Mouse (Mus musculus) stomach, embryonic 15.5 days (tissue): Measurements from ENCODE around the gene Gm45021. TPM values are rescaled to one million over a fixed set of nuclear protein-coding genes. Genes with fewer than 3 reads are reported as not detected.

Experiments used
- ATAC-seq: fragments of 200-750 bp; cut with Nextera tagmentation; 2 replicates; pipeline ENCODE4 v1.8.0; 2017; ENCODE audit warnings: low read depth, moderate number of reproducible peaks, moderate TSS enrichment; ENCODE audit not compliant: insufficient read depth, low FRiP score
- H3K27ac ChIP-seq: fragments of 300-500 bp; sonication (generic); 2 replicates; pipeline ENCODE4 v1.5.1; 2015; ENCODE audit warnings: mild to moderate bottlenecking, inconsistent platforms
- H3K27me3 ChIP-seq: fragments of 300-500 bp; sonication (generic); replicated peaks from 2 replicates; pipeline ENCODE4 v1.6.1; 2015; ENCODE audit warnings: inconsistent platforms
- H3K36me3 ChIP-seq: fragments of 300-500 bp; sonication (generic); 2 replicates; pipeline ENCODE4 v1.6.1; 2015; ENCODE audit warnings: inconsistent platforms
- H3K4me1 ChIP-seq: fragments of 300-500 bp; sonication (generic); 2 replicates; pipeline ENCODE4 v1.6.1; 2015; ENCODE audit warnings: inconsistent platforms
- H3K4me2 ChIP-seq: fragments of 300-500 bp; sonication (generic); 2 replicates; pipeline ENCODE4 v1.6.1; 2015; ENCODE audit warnings: mild to moderate bottlenecking, inconsistent platforms
- H3K4me3 ChIP-seq: fragments of 300-500 bp; sonication (generic); replicated peaks from 2 replicates; pipeline ENCODE4 v1.5.1; 2015; ENCODE audit warnings: inconsistent platforms
- H3K9ac ChIP-seq: fragments of 300-500 bp; sonication (generic); 2 replicates; pipeline ENCODE4 v1.6.1; 2015; ENCODE audit warnings: inconsistent platforms
- H3K9me3 ChIP-seq: fragments of 300-500 bp; sonication (generic); 2 replicates; pipeline ENCODE4 v1.6.1; 2016; ENCODE audit warnings: inconsistent platforms
- WGBS: fragments of 180-500 bp; shearing (Covaris S2); methylation state at CpG from one replicate; pipeline ENCODE4 v1.1.7; 2015; 5-methylcytosine and 5-hydroxymethylcytosine counted together
- polyA plus RNA-seq: library from polyadenylated mRNA; unstranded; fragments of >200 nt; fragmentation: Nextera tagmentation; extraction: Ambion mirVana; gene quantifications from 2 replicates; pipeline ENCODE4 v1.2.1, GENCODE M21; 2015

The Gm45021 gene
- polyA plus RNA-seq, 1 experiment from 2014 or later = not detected

DNA sequence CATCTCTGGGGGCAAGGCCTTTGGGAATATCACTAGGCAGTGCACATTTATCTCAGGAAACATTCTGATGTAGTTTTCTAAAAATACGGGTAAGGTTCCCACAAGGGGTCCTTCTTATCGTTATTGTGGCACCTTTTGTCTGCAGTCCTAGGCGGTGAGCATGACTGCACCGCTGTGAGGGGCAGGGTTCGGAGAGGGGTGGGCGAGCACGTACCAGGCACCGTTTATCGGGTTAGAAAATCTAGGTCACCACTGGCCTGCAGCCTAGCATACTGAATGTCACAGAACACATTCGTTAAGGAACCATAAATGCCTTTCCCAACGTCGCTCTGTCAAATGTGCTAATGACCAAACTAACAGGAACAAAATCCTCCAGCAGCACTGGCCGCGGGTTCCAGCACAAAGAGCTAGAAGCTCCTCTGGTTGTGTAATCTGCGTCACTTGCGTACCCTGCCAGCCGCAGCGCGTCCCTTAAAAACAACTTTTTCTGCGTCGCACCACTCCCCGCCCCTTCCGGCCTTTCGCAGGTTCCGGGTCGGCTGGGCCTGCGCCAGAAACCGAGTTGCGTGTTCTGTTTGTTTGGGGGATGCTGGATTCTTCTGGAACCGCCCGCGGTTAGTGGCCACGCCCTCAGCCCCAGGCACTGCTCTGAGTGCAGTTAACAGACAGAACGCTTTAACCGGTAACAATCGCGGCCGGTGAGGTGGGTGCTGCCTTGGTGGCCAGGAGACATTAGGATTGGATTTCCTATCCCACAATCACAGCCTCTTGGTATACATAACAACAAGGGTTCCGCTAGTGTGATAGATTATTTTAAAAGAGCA lies 34.9 kb upstream of the Gm45021 start, which contains the start of gene Lrrc61:
Gene Lrrc61 (plus strand): TSS at position 517 of the 824 bp plus-strand sequence.
- Histone ChIP-seq H3K27ac (peak within 1 kb of the TSS; percentile 97), H3K36me3 (no peaks in the 10 kb centered on the region), H3K27me3 (no peaks in the 10 kb centered on the region), H3K4me3 (peak within 1 kb of the TSS; percentile 56), H3K9ac (peak within 1 kb of the TSS; percentile 47; the same call in 1 of the 2 replicates), H3K9me3 (no peaks in the 10 kb centered on the region), H3K4me1 (0 out of 2 replicates have a peak, but pooled peaks cover 4% of the 10 kb centered on the region), H3K4me2 (peak within 1 kb of the TSS; percentile 79)
- peak; percentile 84 for ATAC-seq
- under 1% methylated on average over 39 of the region's 39 CpGs for WGBS

DNA sequence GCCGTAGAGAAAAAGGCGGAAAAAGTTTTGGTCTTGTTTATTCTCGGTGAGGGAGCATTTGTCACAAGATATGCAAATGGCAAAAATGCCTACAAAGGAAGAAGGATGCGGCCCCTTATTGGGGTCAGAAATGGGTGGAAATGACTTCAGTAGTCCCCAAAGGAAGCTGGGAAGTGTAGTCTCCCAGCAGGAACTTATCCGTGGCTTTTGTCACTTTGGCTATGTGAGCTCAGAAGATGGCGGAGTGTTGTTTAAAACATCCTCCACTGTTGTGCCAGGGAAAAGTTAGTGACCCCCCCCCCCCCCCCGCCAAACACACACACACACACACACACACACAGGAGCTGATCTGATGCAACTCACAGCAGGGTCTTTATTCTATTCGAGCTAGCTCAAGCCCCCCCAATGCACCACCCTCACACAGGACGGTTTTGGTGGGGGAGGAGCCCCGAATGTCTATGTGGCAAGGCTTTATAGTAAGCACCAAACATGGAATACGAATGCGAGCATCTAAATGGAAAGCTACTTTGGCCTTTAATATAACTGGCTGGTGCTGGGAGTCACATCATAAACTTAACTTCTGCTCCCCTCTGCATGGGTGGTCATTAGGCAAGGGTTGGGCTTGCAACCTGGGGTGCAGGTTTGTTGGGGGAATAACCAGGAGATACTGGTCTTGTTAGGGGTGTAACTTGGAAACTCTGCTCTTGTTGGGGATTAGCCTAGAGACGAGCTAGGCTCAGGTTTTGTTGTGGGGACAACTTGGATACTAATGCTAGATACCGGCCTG lies 34.1 kb upstream of the Gm45021 start:
- peak overlapping the region; percentile 56 for H3K4me3 ChIP-seq
- peak overlapping the region; percentile 39; the same call in 1 of the 2 replicates for H3K9ac ChIP-seq
- peak; percentile 71 for ATAC-seq
- no peaks in the 10 kb centered on the region for H3K36me3 ChIP-seq
- no peaks in the 10 kb centered on the region for H3K9me3 ChIP-seq
- 30% methylated on average over 13 of the region's 14 CpGs for WGBS
- no peaks in the 10 kb centered on the region for H3K27me3 ChIP-seq
- H3K27ac ChIP-seq = peak overlapping the region; percentile 97
- H3K4me2 ChIP-seq = peak overlapping the region; percentile 79
- H3K4me1 ChIP-seq = 0 out of 2 replicates have a peak, but pooled peaks cover 4% of the 10 kb centered on the region

DNA sequence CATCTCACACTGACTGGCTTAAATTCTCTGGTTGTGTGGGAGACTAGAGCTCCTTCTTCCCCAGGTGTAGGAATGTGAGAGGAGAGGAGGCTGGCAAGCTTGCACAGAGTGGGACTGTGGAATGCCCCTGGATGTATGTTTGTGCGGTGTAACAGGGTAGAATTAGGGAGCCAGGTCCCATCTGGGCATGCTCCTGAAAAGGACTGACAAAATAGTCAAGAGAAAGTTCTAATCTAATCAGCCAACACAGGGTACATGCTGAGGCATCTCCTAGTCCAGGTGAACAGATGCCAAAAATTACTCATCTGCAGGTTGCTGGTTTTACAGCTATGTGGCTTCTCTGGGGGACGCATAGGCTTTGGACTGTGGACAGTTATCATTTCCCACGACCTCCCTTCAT lies 33.5 kb upstream of the Gm45021 start:
- H3K4me2 ChIP-seq = no peak overlapping the region
- H3K27ac ChIP-seq = peak overlapping the region; percentile 97
- H3K4me1 ChIP-seq = 0 out of 2 replicates have a peak, but pooled peaks cover 4% of the 10 kb centered on the region
- no peak overlapping the region for H3K9ac ChIP-seq
- 85% methylated on average over 3 of the region's 3 CpGs for WGBS
- no peak for ATAC-seq
- H3K27me3 ChIP-seq = no peaks in the 10 kb centered on the region
- H3K9me3 ChIP-seq = no peaks in the 10 kb centered on the region
- no peak overlapping the region for H3K4me3 ChIP-seq
- no peaks in the 10 kb centered on the region for H3K36me3 ChIP-seq

DNA sequence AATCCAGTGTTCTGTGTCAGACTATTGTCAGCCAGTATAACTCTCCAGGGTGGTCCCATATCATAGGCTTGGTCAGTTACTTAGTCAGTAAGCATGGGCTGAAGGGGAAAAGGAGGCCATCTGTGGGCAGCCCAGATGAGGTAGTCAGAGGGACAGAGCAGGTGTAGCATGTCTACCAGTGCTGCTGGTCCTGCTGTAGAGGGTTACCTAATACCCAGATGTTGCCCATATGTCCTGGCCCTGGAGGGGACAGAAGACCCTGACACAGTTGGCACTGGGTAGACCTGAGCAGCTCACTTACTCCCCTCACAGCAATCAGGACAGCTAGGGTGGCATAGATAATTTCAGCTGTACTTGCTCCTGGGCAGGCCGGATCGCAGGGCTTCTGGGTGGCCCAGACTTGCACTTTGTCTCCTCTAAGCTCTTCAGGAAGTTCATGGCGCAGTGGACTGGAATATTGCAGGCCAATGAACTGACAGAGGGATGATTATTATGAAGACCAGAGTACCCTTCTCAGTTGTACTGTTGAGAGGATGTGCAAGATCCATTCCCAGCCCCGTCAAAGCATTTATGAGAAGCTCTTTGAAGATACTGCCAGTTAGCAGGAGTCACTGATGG lies 23.6 kb upstream of the Gm45021 start:
- Histone ChIP-seq H3K4me2 (no peak overlapping the region), H3K9me3 (no peaks in the 10 kb centered on the region), H3K4me3 (no peak overlapping the region), H3K27ac (no peak overlapping the region), H3K4me1 (peaks cover 18% of the 10 kb centered on the region), H3K36me3 (no peaks in the 10 kb centered on the region), H3K27me3 (no peaks in the 10 kb centered on the region), H3K9ac (no peak overlapping the region)
- 71% methylated on average over 4 of the region's 4 CpGs for WGBS
- no peak for ATAC-seq

DNA sequence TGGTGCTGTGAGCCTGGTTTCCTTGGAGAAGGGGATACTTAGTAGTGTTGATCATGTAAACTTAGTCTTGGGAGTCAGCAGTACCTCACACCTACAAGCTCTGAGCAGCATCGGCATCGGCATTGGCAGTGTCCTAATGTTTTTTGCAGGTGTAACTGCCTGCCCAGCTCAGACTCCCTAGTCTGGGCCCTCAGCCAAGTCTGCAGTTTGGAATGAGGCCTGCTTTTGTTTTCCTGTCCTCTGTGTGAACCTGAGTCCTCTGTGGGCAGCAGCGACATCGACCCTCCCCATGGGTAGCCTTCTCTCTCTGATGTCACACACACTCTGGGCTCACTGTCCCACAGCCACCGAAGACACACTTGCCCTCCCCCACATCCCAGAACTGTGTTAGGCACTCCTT lies 23.1 kb upstream of the Gm45021 start:
- no peaks in the 10 kb centered on the region for H3K27me3 ChIP-seq
- H3K36me3 ChIP-seq = no peaks in the 10 kb centered on the region
- H3K4me1 ChIP-seq = peaks cover 18% of the 10 kb centered on the region
- H3K4me2 ChIP-seq = no peak overlapping the region
- H3K4me3 ChIP-seq = no peak overlapping the region
- H3K9me3 ChIP-seq = no peaks in the 10 kb centered on the region
- 43% methylated on average over 5 of the region's 5 CpGs for WGBS
- no peak overlapping the region; the same call in 1 of the 2 replicates for H3K27ac ChIP-seq
- 0 out of 2 replicates have a peak, but pooled peaks have one; percentile 48 for ATAC-seq
- no peak overlapping the region for H3K9ac ChIP-seq

DNA sequence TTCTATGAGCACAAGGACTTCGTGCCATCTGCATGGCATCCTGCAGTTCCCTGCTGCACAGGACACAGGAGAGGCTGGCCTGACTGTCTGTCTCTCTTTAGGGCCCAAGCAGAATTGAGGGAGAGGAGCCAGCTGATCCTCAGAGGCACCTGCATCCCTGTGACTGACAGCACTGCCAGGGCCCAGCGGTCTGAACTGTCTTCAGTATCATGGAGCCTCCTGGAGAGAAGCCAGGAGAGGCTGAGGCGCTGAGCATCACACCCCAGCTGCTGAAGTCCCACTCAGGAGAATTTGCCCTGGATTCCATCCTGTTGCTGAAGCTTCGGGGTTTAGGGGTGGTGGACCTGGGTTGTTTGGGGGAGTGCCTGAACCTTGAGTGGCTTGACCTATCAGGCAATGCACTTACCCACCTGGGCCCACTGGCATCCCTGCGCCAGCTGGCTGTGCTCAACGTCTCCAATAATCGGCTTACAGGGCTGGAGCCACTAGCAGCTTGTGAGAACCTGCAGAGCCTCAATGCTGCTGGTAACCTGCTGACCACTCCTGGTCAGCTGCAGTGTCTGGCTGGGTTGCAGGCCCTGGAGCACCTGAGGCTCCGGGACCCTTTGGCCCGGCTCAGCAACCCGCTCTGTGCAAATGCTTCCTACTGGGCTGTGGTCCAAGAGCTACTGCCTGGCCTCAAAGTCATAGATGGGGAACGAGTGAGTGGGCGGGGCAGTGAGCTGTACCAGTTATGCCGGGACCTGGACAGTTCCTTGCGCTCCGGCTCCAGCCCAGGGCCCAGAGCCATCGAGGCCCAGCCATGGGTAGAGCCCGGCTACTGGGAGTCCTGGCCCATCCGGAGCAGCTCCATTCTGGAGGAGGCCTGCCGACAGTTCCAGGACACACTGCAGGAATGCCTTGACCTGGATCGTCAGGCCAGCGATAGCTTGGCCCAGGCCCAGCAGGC lies 21.1 kb upstream of the Gm45021 start:
- no peaks in the 10 kb centered on the region for H3K36me3 ChIP-seq
- no peak overlapping the region for H3K4me3 ChIP-seq
- no peaks in the 10 kb centered on the region for H3K9me3 ChIP-seq
- peaks cover 26% of the 10 kb centered on the region for H3K4me1 ChIP-seq
- H3K9ac ChIP-seq = no peak overlapping the region
- peak overlapping the region; percentile 67 for H3K27ac ChIP-seq
- ATAC-seq = no peak
- no peaks in the 10 kb centered on the region for H3K27me3 ChIP-seq
- WGBS = 53% methylated on average over 21 of the region's 21 CpGs
- H3K4me2 ChIP-seq = peak overlapping the region; percentile 17; the same call in 1 of the 2 replicates

DNA sequence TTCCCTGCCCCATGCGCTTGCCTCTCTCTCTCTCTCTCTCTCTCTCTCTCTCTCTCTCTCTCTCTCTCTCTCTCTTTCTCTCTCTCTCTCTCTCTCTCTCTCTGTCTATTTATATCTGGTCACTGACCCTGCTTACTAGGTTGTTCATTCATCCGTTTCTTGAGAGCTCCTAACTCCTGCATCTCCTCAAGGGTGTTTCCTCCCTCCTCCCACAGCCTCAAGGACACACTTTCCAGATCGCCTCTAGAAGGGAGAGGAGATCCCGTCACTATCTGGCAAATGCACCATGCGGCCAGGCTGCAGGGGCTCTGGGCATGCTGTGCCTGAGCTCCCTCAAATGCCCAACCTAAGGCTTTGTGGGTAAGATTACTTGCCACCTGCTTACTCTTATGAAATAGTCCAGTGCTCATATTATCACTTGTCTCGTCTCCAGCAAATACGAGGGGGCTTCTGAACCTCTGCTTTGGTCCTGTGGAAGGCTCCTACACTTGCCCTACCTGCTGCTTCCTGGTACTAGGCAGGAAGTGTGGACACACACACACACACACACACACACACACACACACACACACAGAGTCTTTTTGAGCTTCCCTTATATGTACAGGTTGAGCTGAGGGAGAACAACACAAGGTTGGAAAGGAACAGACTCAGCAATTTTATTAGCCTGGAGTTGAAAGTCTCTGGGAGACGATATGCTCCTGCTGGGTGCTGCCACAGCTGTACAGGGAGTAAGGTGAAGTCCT lies 20.2 kb upstream of the Gm45021 start:
- no peak for ATAC-seq
- Histone ChIP-seq H3K36me3 (no peaks in the 10 kb centered on the region), H3K27ac (peak overlapping the region; percentile 67; the same call in 1 of the 2 replicates), H3K4me1 (peaks cover 27% of the 10 kb centered on the region), H3K4me2 (no peak overlapping the region; the same call in 1 of the 2 replicates), H3K9ac (no peak overlapping the region), H3K27me3 (no peaks in the 10 kb centered on the region), H3K9me3 (no peaks in the 10 kb centered on the region), H3K4me3 (no peak overlapping the region)
- 59% methylated on average over 7 of the region's 8 CpGs for WGBS

DNA sequence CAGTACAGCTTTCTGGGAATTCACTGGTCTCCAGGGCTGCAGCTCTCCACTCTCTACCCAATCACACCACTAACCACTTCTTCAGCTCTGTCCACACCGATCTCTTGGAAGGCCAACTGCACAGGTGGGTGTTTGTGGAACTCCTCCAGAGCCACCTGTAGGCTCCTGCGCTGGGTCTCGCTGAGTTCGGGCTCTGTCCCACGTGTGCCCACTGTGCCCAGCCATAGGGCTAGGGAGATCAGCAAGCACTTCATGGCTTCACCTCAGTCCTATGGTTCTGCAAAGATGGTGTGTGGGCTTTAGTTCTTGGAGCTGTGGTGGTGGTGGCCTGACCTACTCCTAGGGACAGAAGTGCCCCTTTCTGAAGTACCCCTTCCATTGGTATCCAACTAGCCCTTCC lies 17.4 kb upstream of the Gm45021 start:
- peak overlapping the region; percentile 29 for H3K4me3 ChIP-seq
- no peak overlapping the region for H3K9ac ChIP-seq
- no peaks in the 10 kb centered on the region for H3K36me3 ChIP-seq
- H3K9me3 ChIP-seq = no peaks in the 10 kb centered on the region
- H3K27me3 ChIP-seq = no peaks in the 10 kb centered on the region
- ATAC-seq = no peak; the same call in 1 of the 2 replicates
- H3K4me1 ChIP-seq = peaks cover 20% of the 10 kb centered on the region
- 86% methylated on average over 5 of the region's 5 CpGs for WGBS
- H3K4me2 ChIP-seq = peak overlapping the region; percentile 36
- peak overlapping the region; percentile 76; the same call in 1 of the 2 replicates for H3K27ac ChIP-seq

DNA sequence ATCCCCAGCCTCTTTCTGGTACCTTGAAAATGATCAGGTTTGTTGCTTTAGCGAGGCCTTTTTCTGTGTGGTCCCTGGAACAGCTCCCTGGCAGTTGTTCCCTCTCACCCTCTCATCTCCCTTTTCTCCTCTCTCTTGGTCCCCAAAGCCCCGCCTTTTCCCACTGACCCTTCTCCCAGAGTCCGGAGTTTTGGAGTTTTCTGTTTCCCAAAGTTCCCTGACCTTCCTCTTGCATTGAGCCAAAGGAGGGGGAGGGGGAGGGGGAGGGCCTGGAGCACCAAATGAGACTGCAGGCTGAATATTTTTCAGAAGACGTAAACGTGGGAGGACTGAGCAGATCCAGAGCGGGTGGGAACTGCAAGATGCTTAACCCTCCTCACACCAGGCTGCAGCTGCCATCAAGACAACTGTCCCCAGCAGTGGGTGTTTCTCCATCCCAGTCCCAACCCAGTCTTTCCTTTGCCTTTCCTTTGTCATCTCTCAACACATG lies 16.8 kb upstream of the Gm45021 start, which contains the start of gene Rarres2:
Gene Rarres2 (minus strand): TSS at position 218 of the 490 bp plus-strand sequence.
- Histone ChIP-seq H3K4me3 (peak within 1 kb of the TSS; percentile 29), H3K9ac (no peak within 1 kb of the TSS), H3K27ac (peak within 1 kb of the TSS; percentile 76), H3K4me1 (peaks cover 20% of the 10 kb centered on the region), H3K36me3 (no peaks in the 10 kb centered on the region), H3K27me3 (no peaks in the 10 kb centered on the region), H3K4me2 (peak within 1 kb of the TSS; percentile 36), H3K9me3 (no peaks in the 10 kb centered on the region)
- WGBS = 13% methylated on average over 6 of the region's 6 CpGs
- ATAC-seq = peak; percentile 73

DNA sequence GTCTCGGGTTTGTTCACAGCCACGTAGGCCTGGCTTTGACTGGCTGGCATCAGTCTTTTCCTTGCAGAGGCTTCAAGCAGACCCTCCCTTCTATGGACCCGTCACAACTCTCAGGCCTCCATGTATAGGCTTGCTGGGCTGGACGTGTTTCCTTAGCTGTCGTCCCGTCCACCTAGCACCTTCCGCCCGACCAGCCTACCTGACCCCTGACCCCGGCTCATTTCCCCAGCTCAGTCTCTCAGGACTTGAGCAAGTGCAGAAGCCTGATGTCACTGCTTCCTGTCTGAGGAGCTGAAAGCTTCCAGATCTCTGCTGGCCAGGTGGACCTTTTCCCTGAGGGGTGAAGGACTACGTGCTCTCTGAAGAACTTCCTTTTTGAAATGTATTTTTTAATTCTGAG lies 16.1 kb upstream of the Gm45021 start:
- WGBS = 32% methylated on average over 10 of the region's 10 CpGs
- no peak for ATAC-seq
- H3K27me3 ChIP-seq = no peaks in the 10 kb centered on the region
- H3K9ac ChIP-seq = no peak overlapping the region
- H3K4me2 ChIP-seq = no peak overlapping the region
- no peaks in the 10 kb centered on the region for H3K36me3 ChIP-seq
- H3K4me1 ChIP-seq = peaks cover 15% of the 10 kb centered on the region
- no peak overlapping the region for H3K4me3 ChIP-seq
- peak overlapping the region; percentile 62 for H3K27ac ChIP-seq
- no peaks in the 10 kb centered on the region for H3K9me3 ChIP-seq
